Mouse (Mus musculus) hindbrain, embryonic 13.5 days (tissue): ENCODE measurements at regions not wholly inside any gene's neighbourhood (a gene's known extent, or its start where the extent isn't known, plus 50 kb on each side); places are given as distances from the start of the nearest gene placed in this dataset.

ENCODE experiments used
- ATAC-seq: fragments of 200-750 bp; cut with Nextera tagmentation; 2 replicates; pipeline ENCODE4 v1.8.0; 2017; ENCODE audit warnings: moderate TSS enrichment; ENCODE audit not compliant: low FRiP score
- H3K27ac ChIP-seq: fragments of 300-500 bp; sonication (generic); 2 replicates; pipeline ENCODE4 v1.5.1; 2015; ENCODE audit warnings: inconsistent platforms, mild to moderate bottlenecking, moderate library complexity
- H3K27me3 ChIP-seq: fragments of 300-500 bp; sonication (generic); 2 replicates; pipeline ENCODE4 v1.6.1; 2015; ENCODE audit warnings: mild to moderate bottlenecking, inconsistent platforms
- H3K36me3 ChIP-seq: fragments of 300-500 bp; sonication (generic); 2 replicates; pipeline ENCODE4 v1.6.1; 2015; ENCODE audit warnings: mild to moderate bottlenecking, inconsistent platforms
- H3K4me1 ChIP-seq: fragments of 300-500 bp; sonication (generic); replicated peaks from 2 replicates; pipeline ENCODE4 v1.6.1; 2015; ENCODE audit warnings: inconsistent platforms
- H3K4me2 ChIP-seq: fragments of 300-500 bp; sonication (generic); 2 replicates; pipeline ENCODE4 v1.6.1; 2015; ENCODE audit warnings: inconsistent platforms, mild to moderate bottlenecking, moderate library complexity
- H3K4me3 ChIP-seq: fragments of 300-500 bp; sonication (generic); 2 replicates; pipeline ENCODE4 v1.5.1; 2015; ENCODE audit warnings: mild to moderate bottlenecking, inconsistent platforms
- H3K9ac ChIP-seq: fragments of 300-500 bp; sonication (generic); 2 replicates; pipeline ENCODE4 v1.6.1; 2015; ENCODE audit warnings: mild to moderate bottlenecking, inconsistent platforms
- H3K9me3 ChIP-seq: fragments of 300-500 bp; sonication (generic); 2 replicates; pipeline ENCODE4 v1.6.1; 2016; ENCODE audit warnings: inconsistent platforms
- whole genome bisulfite sequencing: fragments of 180-500 bp; shearing (Covaris S2); methylation state at CpG from one replicate; pipeline ENCODE4 v1.1.7; 2015; 5-methylcytosine and 5-hydroxymethylcytosine counted together

DNA sequence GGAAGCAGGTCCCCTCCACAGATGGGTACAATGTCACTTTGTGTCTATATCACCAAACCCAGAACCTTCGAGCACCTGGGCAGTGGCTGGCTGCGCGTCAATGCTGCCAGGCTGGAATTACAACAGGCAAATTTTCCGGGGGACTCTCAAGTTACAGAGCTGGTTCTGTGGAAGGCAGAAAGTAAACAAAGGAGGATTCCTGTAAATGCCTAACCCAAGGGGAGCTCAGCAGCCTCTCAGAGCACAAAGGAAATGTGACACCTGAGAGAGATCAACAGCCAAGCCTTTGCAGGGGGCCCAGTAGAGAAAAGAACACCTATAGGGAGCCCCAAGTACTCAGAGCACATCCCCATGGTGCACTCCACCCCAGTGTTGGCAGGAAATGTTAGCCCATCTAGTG, 70.7 kb downstream of the Setd4 start:
- no peaks in the 10 kb centered on the region for H3K36me3 ChIP-seq
- H3K27ac ChIP-seq, result no peak overlapping the region
- H3K4me2 ChIP-seq, result no peak overlapping the region
- ATAC-seq, result no peak
- H3K27me3 ChIP-seq, result no peaks in the 10 kb centered on the region
- H3K9ac ChIP-seq, result no peak overlapping the region
- WGBS, result 23% methylated on average over 4 of the region's 4 CpGs
- H3K4me1 ChIP-seq, result no peaks in the 10 kb centered on the region
- H3K9me3 ChIP-seq, result no peaks in the 10 kb centered on the region
- no peak overlapping the region for H3K4me3 ChIP-seq

DNA sequence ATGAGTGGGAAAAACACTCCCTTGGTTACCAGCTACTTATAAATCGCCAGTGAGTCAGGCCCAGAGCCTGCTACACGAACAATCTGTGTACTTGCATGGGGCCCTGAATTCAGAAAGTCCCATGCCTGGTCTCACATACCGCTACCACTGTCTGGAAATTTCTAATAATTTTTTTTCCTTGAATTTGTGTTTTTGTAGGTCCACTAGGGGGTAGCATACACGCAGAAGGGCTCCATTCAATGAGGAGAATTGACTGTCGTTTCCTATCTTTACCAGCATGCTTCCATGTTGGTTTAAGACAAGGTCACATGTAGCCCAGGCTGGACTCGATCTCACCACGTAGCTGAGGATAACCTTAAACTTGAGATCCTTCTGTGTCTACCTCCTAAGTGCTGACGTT, 71.9 kb downstream of the Setd4 start:
- no peak overlapping the region for H3K4me3 ChIP-seq
- 78% methylated on average over 8 of the region's 8 CpGs for WGBS
- no peaks in the 10 kb centered on the region for H3K27me3 ChIP-seq
- no peaks in the 10 kb centered on the region for H3K9me3 ChIP-seq
- H3K4me1 ChIP-seq, result no peaks in the 10 kb centered on the region
- no peaks in the 10 kb centered on the region for H3K36me3 ChIP-seq
- ATAC-seq, result no peak
- no peak overlapping the region for H3K27ac ChIP-seq
- no peak overlapping the region for H3K9ac ChIP-seq
- H3K4me2 ChIP-seq, result no peak overlapping the region

- Histone ChIP-seq H3K9me3 (no peaks in the 10 kb centered on the region), H3K4me3 (no peak overlapping the region), H3K9ac (no peak overlapping the region), H3K27me3 (0 out of 2 replicates have a peak, but pooled peaks cover 4% of the 10 kb centered on the region), H3K4me1 (no peaks in the 10 kb centered on the region), H3K36me3 (no peaks in the 10 kb centered on the region), H3K27ac (no peak overlapping the region), H3K4me2 (no peak overlapping the region)
- ATAC-seq, result no peak
- 69% methylated on average over 2 of the region's 2 CpGs for WGBS
Measured at GRCm38 (mm10) chr16:93522485-93522884, 81.4 kb downstream of the Setd4 start.

DNA sequence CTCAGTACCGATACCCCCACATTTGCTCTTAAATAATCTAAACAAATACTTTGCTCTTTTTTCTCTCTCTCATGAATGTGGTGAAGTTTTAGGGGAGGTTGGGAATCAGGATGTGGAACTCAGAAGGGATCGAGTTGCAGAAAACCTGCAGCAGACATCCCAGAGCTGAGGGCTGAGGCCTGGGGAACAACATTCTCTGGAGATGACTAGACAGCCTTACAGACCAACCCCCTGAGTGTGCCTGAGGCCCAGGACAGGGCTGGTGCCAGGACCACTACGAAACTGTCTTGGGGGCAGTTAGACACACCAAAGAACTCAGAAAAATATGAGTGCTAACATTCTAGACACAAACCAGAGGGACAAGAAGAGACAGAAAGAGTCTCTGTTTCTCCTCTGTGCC, 83.4 kb downstream of the Setd4 start:
- Histone ChIP-seq H3K27me3 (0 out of 2 replicates have a peak, but pooled peaks cover 4% of the 10 kb centered on the region), H3K9me3 (no peaks in the 10 kb centered on the region), H3K36me3 (no peaks in the 10 kb centered on the region), H3K4me3 (no peak overlapping the region), H3K4me1 (peaks cover under 1% of the 10 kb centered on the region; the same call in 1 of the 2 replicates), H3K4me2 (no peak overlapping the region), H3K27ac (no peak overlapping the region), H3K9ac (no peak overlapping the region)
- ATAC-seq, result no peak
- WGBS, result 89% methylated on average over 3 of the region's 3 CpGs

DNA sequence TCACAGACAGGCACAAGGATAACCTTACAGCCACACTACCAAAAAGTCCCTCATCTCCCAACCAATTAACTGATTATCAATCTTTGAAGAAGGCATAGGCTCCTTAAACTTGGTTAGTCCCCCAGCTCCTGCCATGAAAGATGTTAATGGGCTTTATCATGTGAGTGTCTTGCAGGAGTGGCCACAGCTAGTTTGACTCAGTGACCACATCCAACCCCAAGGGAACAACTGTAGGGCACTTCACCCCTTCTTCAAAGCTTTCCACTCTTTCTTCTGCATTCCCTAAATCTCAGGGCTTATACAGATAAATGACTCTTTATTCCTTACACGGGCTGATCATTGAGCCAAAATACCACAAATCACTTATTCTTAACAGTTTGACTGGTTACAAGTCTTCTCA, 85.2 kb downstream of the Setd4 start:
- ATAC-seq, result no peak
- Histone ChIP-seq H3K36me3 (no peaks in the 10 kb centered on the region), H3K27me3 (0 out of 2 replicates have a peak, but pooled peaks cover 4% of the 10 kb centered on the region), H3K4me1 (peaks cover 13% of the 10 kb centered on the region), H3K4me3 (no peak overlapping the region), H3K9me3 (no peaks in the 10 kb centered on the region), H3K9ac (no peak overlapping the region), H3K4me2 (no peak overlapping the region), H3K27ac (no peak overlapping the region)
- 92% methylated on average over 1 of the region's 1 CpGs for WGBS

- 89% methylated on average over 5 of the region's 5 CpGs for WGBS
- no peak for ATAC-seq
- Histone ChIP-seq H3K4me2 (no peak overlapping the region), H3K4me3 (no peak overlapping the region), H3K27me3 (0 out of 2 replicates have a peak, but pooled peaks cover 4% of the 10 kb centered on the region), H3K27ac (no peak overlapping the region), H3K4me1 (peaks cover 13% of the 10 kb centered on the region), H3K9ac (no peak overlapping the region), H3K36me3 (no peaks in the 10 kb centered on the region), H3K9me3 (no peaks in the 10 kb centered on the region)
Measured at GRCm38 (mm10) chr16:93516793-93517192, 87.1 kb downstream of the Setd4 start.

DNA sequence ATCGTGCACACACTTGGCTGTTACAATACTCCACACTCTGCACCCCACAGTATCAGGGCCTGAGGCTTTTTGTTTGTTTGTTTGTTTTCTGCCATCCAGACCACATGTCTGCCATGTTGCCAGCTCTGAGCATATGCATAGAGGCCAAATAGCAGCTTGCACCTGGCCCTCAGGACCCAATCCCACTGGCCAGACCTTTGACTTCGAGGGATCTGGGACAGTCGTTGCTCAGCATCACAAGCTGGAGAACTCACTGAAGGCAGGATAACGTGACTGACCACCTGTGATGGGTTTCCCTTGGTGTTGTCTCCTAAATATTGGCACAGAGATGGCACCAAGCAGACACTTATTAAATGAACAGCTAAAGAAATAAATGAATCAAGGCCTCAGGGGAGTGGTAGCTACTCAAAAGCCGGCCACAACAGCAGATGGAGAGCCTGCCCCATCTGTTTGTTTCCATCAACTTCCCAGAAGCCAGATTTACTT, 88.4 kb downstream of the Setd4 start:
- Histone ChIP-seq H3K9ac (no peak overlapping the region), H3K27me3 (0 out of 2 replicates have a peak, but pooled peaks cover 4% of the 10 kb centered on the region), H3K4me3 (no peak overlapping the region), H3K9me3 (no peaks in the 10 kb centered on the region), H3K36me3 (no peaks in the 10 kb centered on the region), H3K4me1 (peaks cover 13% of the 10 kb centered on the region), H3K4me2 (no peak overlapping the region), H3K27ac (0 out of 2 replicates have a peak overlapping the region, but pooled peaks have one; percentile 30)
- ATAC-seq, result peak; percentile 54; the same call in 1 of the 2 replicates
- 50% methylated on average over 5 of the region's 5 CpGs for WGBS

DNA sequence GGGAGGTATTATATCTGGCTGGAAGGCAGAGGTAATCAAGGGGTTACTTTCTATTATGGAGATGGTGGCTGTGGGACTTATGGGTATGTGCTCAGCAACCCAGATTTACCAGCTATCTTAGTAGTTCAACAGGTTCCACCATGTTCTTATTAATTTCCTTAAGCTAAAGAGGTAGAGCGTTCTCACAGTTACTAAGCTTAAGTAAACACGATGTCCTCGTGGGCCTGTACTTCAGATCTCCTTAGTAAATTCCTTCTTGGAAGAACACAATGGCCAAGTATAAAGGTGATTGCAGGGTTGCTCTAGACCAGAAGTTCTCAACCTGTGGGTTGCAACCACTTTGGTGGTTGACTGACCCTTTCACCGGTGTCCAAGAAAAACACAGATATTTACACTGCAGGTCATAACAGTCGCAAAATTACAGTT, 90.2 kb downstream of the Setd4 start:
- H3K9me3 ChIP-seq, result peaks cover under 1% of the 10 kb centered on the region; the same call in 1 of the 2 replicates
- no peaks in the 10 kb centered on the region for H3K36me3 ChIP-seq
- WGBS, result 93% methylated on average over 5 of the region's 5 CpGs
- H3K27ac ChIP-seq, result no peak overlapping the region
- ATAC-seq, result no peak
- no peaks in the 10 kb centered on the region for H3K27me3 ChIP-seq
- H3K4me3 ChIP-seq, result no peak overlapping the region
- H3K4me1 ChIP-seq, result peaks cover 13% of the 10 kb centered on the region
- no peak overlapping the region for H3K4me2 ChIP-seq
- no peak overlapping the region for H3K9ac ChIP-seq

DNA sequence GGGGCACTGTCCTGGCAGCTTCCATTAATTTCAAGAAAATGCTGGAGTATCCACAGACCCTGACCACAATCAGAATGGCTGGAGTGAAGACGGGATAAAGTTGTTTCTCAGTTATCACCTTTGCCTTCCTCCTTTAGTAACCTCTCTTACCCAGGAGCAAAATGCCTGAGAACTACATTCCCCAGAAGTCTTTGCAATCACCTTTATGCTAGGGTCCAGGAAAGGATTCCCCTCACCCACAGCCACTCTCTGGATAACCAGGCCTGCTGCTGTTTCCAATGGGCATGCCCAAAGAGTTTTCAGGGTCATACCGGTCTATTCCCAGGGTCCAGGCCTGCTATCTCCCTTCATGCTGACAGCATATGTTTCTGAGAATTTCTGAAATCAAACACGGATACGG, 91.9 kb downstream of the Setd4 start:
- Histone ChIP-seq H3K27me3 (no peaks in the 10 kb centered on the region), H3K9me3 (peaks cover 16% of the 10 kb centered on the region), H3K4me1 (peaks cover 13% of the 10 kb centered on the region), H3K36me3 (no peaks in the 10 kb centered on the region), H3K9ac (no peak overlapping the region), H3K27ac (no peak overlapping the region), H3K4me2 (no peak overlapping the region), H3K4me3 (no peak overlapping the region)
- ATAC-seq, result no peak
- 85% methylated on average over 4 of the region's 4 CpGs for WGBS

- H3K27me3 ChIP-seq, result no peaks in the 10 kb centered on the region
- WGBS, result 0% methylated on average over 2 of the region's 2 CpGs
- no peak overlapping the region for H3K27ac ChIP-seq
Measured at GRCm38 (mm10) chr16:93511517-93511916, 92.3 kb downstream of the Setd4 start.

DNA sequence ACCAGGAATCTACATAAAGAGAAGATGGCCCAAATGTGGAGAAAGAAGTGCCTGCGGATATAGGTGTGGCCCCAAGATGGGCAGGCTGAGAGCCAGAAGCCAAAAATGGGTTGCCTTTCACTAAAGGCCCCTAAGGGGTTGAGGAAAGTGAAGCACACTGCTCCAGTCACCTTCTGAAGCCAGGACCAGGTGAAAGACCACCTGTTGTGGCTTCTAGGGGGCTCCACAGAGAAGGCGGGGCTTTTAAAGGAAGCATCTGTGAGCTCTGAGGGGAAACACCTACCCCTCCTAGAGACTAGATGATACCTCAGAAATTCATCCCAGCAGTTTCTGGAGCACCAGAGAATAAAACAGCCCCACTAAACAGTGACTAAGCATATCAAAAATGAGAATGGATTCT, 105.1 kb downstream of the Setd4 start:
- Histone ChIP-seq H3K4me1 (no peaks in the 10 kb centered on the region), H3K27me3 (no peaks in the 10 kb centered on the region), H3K36me3 (no peaks in the 10 kb centered on the region), H3K9ac (no peak overlapping the region), H3K27ac (no peak overlapping the region), H3K4me2 (no peak overlapping the region), H3K4me3 (no peak overlapping the region), H3K9me3 (peaks cover 12% of the 10 kb centered on the region; the same call in 1 of the 2 replicates)
- ATAC-seq, result no peak
- WGBS, result 89% methylated on average over 2 of the region's 2 CpGs

More at GRCm38 (mm10) chr16:93511517-93511916, 92.3 kb downstream of the Setd4 start:
- no peaks in the 10 kb centered on the region for H3K36me3 ChIP-seq
- H3K4me1 ChIP-seq, result peaks cover 13% of the 10 kb centered on the region
- H3K9me3 ChIP-seq, result peaks cover 17% of the 10 kb centered on the region
- H3K9ac ChIP-seq, result no peak overlapping the region
- no peak overlapping the region for H3K4me3 ChIP-seq
- no peak for ATAC-seq
- H3K4me2 ChIP-seq, result no peak overlapping the region

DNA sequence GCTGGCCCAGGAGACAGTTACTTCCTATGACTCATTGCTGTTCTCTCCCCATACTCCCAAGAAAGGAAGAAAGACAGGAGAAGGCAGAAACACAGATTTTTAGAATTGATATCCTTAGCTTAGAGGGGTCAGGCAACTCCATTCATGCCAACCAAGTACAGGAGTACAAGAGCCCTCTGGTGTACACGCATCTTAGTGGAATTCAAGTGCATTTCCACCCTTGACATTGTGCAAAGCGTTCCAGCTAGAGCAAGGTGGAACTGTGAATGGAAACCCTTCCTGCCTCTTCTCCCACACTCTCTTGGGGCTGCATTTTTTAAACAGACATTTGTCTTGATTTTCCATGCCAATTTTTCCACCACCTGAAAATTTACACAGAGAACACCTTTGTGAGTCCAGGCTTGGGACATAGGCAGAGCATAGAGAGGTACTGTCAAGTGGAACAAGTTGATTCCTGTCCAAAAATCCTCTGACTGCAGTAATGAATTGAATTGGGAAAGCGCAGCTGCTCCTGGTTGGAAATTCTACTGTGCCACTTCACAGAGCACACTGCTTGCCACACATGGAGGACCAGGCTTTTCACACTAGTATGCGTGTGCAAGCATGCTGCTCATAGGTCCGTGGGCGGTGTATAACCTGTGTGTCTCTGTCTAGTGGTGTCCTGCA, 110.4 kb downstream of the Setd4 start:
- H3K36me3 ChIP-seq, result no peaks in the 10 kb centered on the region
- no peak overlapping the region for H3K4me3 ChIP-seq
- 85% methylated on average over 6 of the region's 6 CpGs for WGBS
- no peak for ATAC-seq
- H3K4me1 ChIP-seq, result peaks cover 5% of the 10 kb centered on the region; the same call in 1 of the 2 replicates
- no peaks in the 10 kb centered on the region; the same call in 1 of the 2 replicates for H3K27me3 ChIP-seq
- H3K9ac ChIP-seq, result no peak overlapping the region
- H3K4me2 ChIP-seq, result no peak overlapping the region
- H3K9me3 ChIP-seq, result peaks cover 5% of the 10 kb centered on the region; the same call in 1 of the 2 replicates
- no peak overlapping the region for H3K27ac ChIP-seq
